In the genomic region with DNA sequence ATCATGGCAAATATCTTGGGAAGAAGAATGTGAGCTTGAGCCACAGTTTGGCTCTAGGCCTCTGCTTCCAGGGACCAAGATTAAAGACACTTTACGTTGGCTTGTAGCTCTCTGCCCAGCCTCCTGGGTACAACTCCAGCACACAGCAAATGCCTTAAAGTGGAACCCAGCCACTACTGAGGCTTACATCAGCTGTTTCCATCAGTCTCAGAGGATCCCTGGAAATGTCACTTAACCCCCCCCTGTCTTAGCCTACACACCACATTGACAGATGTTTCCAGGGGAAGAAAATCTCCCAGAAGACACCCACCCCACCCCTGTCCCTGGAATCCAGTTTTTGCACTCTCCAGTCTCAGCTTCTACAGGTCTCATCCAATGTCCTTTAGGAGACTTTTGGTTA, we compare ENCODE assay signal across 18 mouse cellular contexts. TPM values are rescaled to one million over a fixed set of nuclear protein-coding genes. Genes with fewer than 3 reads are reported as not detected.
"Had no signal": no experiment of that assay in that cellular context is flagged by ENCODE, and none has a peak within 500 bp of the region (broad histone marks: within the 10 kb centered on the region; RNA-seq: fewer than 3 reads in every experiment).

No protein-coding gene starts in this region.

- ATAC-seq: liver, postnatal 0 days; lung, postnatal 0 days; midbrain, embryonic 13.5 days; midbrain, embryonic 15.5 days had no signal

- H3K36me3 ChIP-seq: lung, embryonic 15.5 days; midbrain, embryonic 13.5 days; midbrain, embryonic 15.5 days; neural tube, embryonic 13.5 days; neural tube, embryonic 15.5 days; stomach, embryonic 15.5 days had no signal

- DNase-seq: liver, postnatal 0 days; lung, adult 2 months; lung, postnatal 14 days; lung, postnatal 36 days; right cerebral cortex, postnatal 14 days; thymus, adult 2 months; thymus, postnatal 25 days; thymus, postnatal 4 days had no signal

- H3K4me2 ChIP-seq: lung, embryonic 15.5 days; midbrain, embryonic 11.5 days; midbrain, embryonic 13.5 days; midbrain, embryonic 15.5 days; neural tube, embryonic 13.5 days; neural tube, embryonic 15.5 days; stomach, embryonic 15.5 days had no signal

- H3K4me3 ChIP-seq: lung, embryonic 15.5 days; megakaryocyte, embryonic 14.5 days; midbrain, embryonic 13.5 days; midbrain, embryonic 15.5 days; neural tube, embryonic 13.5 days; neural tube, embryonic 15.5 days; stomach, embryonic 15.5 days had no signal

- H3K27me3 ChIP-seq: lung, embryonic 15.5 days; megakaryocyte, embryonic 14.5 days; midbrain, embryonic 13.5 days; midbrain, embryonic 15.5 days; neural tube, embryonic 13.5 days; neural tube, embryonic 15.5 days; stomach, embryonic 15.5 days had no signal

RNA-seq across cellular contexts. Expression of a gene that starts 16.1 kb away (rescaled TPM):
- polyA plus RNA-seq: macrophage had no signal

RNA-seq across cellular contexts. Expression of a gene that starts 37.1 kb away (rescaled TPM):
- polyA plus RNA-seq: macrophage had no signal
